Mouse (Mus musculus): ENCODE results near the gene Prmt1. TPM values are rescaled to one million over a fixed set of nuclear protein-coding genes. Genes with fewer than 3 reads are reported as not detected.

The Prmt1 gene
- polyA plus RNA-seq, 1 experiment: 978 TPM

DNA sequence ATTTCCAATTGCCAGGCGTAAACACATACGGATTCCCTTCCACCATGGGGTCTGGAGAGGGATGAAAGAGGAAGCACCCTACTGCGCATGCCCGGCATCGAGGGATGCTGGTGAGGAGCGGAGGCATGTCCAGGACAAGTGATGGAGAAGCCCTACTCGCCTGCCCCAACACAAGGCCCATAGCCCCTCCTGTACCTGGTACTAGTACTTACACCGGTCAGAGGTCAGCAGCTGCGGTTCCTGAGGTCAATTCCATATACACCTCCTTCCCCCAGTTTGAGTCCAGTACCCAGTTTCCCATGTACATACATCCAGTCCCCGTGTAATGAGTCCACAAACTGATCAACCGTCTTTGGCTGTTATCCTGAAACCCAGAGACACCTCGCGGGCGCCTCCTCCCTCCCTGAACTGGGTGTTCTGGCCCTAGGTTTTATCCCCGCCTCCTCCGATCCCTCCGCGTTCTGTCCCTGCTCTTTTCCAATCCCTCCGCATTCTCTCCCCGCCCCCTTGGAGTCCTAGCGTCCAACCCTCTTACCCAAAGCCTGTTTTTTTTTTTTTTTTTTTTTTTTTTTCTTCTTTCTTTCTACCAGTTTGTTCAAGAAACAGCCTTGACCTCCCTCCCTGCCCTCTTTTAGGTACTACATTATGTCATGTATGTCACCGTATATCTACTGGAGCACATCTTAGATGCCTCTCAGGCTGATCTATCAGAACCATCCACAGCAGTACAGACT is 11.8 kb downstream of the Prmt1 start, which contains the start of gene Cpt1c:
Cpt1c (minus strand) TSS at position 469 of the 734 bp plus-strand sequence.
- H3K36me3 ChIP-seq (ENCODE audit: control insufficient read depth, insufficient read depth): peaks cover 39% of the 10 kb centered on the region
- peaks cover under 1% of the 10 kb centered on the region for H3K79me2 ChIP-seq (ENCODE audit: control insufficient read depth, insufficient read depth)
- no peak within 1 kb of the TSS for H3K4me3 ChIP-seq (ENCODE audit: insufficient read depth, poor library complexity, severe bottlenecking)
- TF ChIP-seq CEBPB (IDR thresholded peaks at IDR 0.05; ENCODE audit: low read depth) (no peak), FOSL1 (IDR thresholded peaks at IDR 0.05; ENCODE audit: insufficient read depth, low read length, poor library complexity, severe bottlenecking) (no peak), MAX (IDR thresholded peaks at IDR 0.05) (no peak)
- H3K79me3 ChIP-seq (ENCODE audit: low read depth): no peaks in the 10 kb centered on the region
- no peaks in the 10 kb centered on the region for H3K27me3 ChIP-seq (ENCODE audit: control insufficient read depth, insufficient read depth, insufficient read length)
- peak within 1 kb of the TSS; percentile 42 for H3ac ChIP-seq (ENCODE audit: control insufficient read depth, insufficient read length, low read depth)

DNA sequence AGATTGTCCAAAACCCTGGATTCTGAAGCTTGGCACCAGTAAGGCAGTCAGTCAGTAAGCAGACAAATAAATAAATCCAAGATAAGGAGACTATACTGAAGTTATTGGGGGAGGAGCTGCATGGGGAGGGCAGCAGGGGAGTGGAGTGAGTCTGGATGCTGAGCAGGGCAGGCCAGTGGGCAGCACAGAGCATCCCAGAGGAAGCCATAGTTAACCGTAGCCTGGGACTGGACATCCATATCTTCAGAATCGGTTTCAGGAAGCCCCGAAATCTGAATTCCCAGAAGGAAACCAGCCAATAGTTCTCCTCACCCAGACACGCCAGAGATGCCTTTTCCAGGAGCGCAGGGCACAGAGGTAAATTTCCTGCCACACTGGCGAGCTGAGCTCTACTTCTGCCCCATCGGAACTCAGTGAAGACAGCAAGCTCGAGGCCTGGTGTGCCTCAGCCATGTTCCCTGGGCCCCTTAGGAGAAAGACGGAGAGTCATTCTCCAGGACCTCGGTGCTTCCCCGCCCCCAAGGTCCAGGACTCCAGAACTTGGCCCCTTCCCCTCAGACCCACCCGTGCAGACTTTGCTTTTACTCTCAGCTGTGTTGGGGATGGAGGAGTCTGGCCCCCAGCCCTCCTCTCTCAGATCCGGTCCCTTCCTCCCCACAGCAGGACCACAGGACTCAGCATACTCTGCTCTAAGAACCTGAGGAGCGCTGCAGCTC is 12.8 kb downstream of the Prmt1 start:
- peaks cover 29% of the 10 kb centered on the region for H3K36me3 ChIP-seq (ENCODE audit: control insufficient read depth, insufficient read depth)
- TF ChIP-seq MYOD1 (IDR thresholded peaks at IDR 0.05; ENCODE audit: control insufficient read depth, insufficient read length, low read depth): no peak
- no peak for TF ChIP-seq CTCF (IDR thresholded peaks at IDR 0.05; ENCODE audit: control insufficient read depth, insufficient read depth, insufficient read length)
- TF ChIP-seq MAX (IDR thresholded peaks at IDR 0.05): no peak
- no peak for TF ChIP-seq CEBPB (IDR thresholded peaks at IDR 0.05; ENCODE audit: low read depth)
- TF ChIP-seq MYOG (IDR thresholded peaks at IDR 0.05; ENCODE audit: control insufficient read depth, extremely low read depth, insufficient read length): no peak
- TF ChIP-seq USF1 (IDR thresholded peaks at IDR 0.05; ENCODE audit: low read depth): no peak
- H3K27me3 ChIP-seq (ENCODE audit: control insufficient read depth, insufficient read depth, insufficient read length): no peaks in the 10 kb centered on the region
- no peaks in the 10 kb centered on the region for H3K79me3 ChIP-seq (ENCODE audit: low read depth)
- no peak overlapping the region for H3K4me3 ChIP-seq (ENCODE audit: insufficient read depth, poor library complexity, severe bottlenecking)
- H3K79me2 ChIP-seq (ENCODE audit: control insufficient read depth, insufficient read depth): no peaks in the 10 kb centered on the region
- H3ac ChIP-seq (ENCODE audit: control insufficient read depth, insufficient read length, low read depth): no peak overlapping the region

GRCm38 (mm10) chr7:44971142-44971541 is 15.2 kb downstream of the Prmt1 start:
- H3K79me3 ChIP-seq (ENCODE audit: low read depth): no peaks in the 10 kb centered on the region
- no peaks in the 10 kb centered on the region for H3K27me3 ChIP-seq (ENCODE audit: control insufficient read depth, insufficient read depth, insufficient read length)
- H3K4me3 ChIP-seq (ENCODE audit: insufficient read depth, poor library complexity, severe bottlenecking): no peak overlapping the region
- H3K36me3 ChIP-seq (ENCODE audit: control insufficient read depth, insufficient read depth): peaks cover 11% of the 10 kb centered on the region
- H3ac ChIP-seq (ENCODE audit: control insufficient read depth, insufficient read length, low read depth): no peak overlapping the region
- TF ChIP-seq MYOG (IDR thresholded peaks at IDR 0.05; ENCODE audit: control insufficient read depth, extremely low read depth, insufficient read length): no peak
- TF ChIP-seq MYOD1 (IDR thresholded peaks at IDR 0.05; ENCODE audit: control insufficient read depth, insufficient read length, low read depth): no peak
- no peak for TF ChIP-seq FOSL1 (IDR thresholded peaks at IDR 0.05; ENCODE audit: insufficient read depth, low read length, poor library complexity, severe bottlenecking)
- no peak for TF ChIP-seq USF1 (IDR thresholded peaks at IDR 0.05; ENCODE audit: low read depth)
- TF ChIP-seq MAX (IDR thresholded peaks at IDR 0.05): no peak
- TF ChIP-seq CEBPB (IDR thresholded peaks at IDR 0.05; ENCODE audit: low read depth): no peak
- no peak for TF ChIP-seq CTCF (IDR thresholded peaks at IDR 0.05; ENCODE audit: control insufficient read depth, insufficient read depth, insufficient read length)
- H3K79me2 ChIP-seq (ENCODE audit: control insufficient read depth, insufficient read depth): no peaks in the 10 kb centered on the region

DNA sequence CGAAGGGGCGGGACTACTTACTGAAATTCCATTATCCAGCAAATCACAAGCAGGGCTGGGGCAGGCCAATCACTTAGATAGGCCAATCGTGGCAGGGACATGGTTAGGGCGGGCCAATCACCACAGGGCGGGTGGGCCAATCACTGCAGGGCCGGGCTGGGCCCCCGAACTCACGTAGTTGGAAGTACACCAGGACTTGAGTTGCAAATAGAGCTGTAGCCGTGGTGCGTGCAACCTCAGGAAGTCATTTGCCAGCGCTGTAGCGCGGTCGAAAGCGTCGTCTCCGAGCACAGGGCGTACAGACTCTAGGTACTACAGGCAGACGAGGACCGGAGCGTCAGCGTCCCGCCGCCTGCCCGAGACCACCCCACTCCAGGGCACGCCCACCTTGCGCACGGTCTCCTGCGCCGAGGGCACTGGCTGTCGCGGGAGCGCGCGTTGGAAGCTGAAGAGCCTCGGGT is 16.1 kb downstream of the Prmt1 start:
- TF ChIP-seq CTCF (IDR thresholded peaks at IDR 0.05; ENCODE audit: control insufficient read depth, insufficient read depth, insufficient read length) (no peak), FOSL1 (IDR thresholded peaks at IDR 0.05; ENCODE audit: insufficient read depth, low read length, poor library complexity, severe bottlenecking) (no peak), MYOD1 (IDR thresholded peaks at IDR 0.05; ENCODE audit: control insufficient read depth, insufficient read length, low read depth) (no peak), MAX (IDR thresholded peaks at IDR 0.05) (no peak), MYOG (IDR thresholded peaks at IDR 0.05; ENCODE audit: control insufficient read depth, extremely low read depth, insufficient read length) (no peak), CEBPB (IDR thresholded peaks at IDR 0.05; ENCODE audit: low read depth) (no peak), USF1 (IDR thresholded peaks at IDR 0.05; ENCODE audit: low read depth) (no peak)
- H3K4me3 ChIP-seq (ENCODE audit: insufficient read depth, poor library complexity, severe bottlenecking): no peak overlapping the region
- H3K27me3 ChIP-seq (ENCODE audit: control insufficient read depth, insufficient read depth, insufficient read length): no peaks in the 10 kb centered on the region
- H3K79me3 ChIP-seq (ENCODE audit: low read depth): no peaks in the 10 kb centered on the region
- H3K36me3 ChIP-seq (ENCODE audit: control insufficient read depth, insufficient read depth): peaks cover 3% of the 10 kb centered on the region
- no peaks in the 10 kb centered on the region for H3K79me2 ChIP-seq (ENCODE audit: control insufficient read depth, insufficient read depth)
- H3ac ChIP-seq (ENCODE audit: control insufficient read depth, insufficient read length, low read depth): no peak overlapping the region

DNA sequence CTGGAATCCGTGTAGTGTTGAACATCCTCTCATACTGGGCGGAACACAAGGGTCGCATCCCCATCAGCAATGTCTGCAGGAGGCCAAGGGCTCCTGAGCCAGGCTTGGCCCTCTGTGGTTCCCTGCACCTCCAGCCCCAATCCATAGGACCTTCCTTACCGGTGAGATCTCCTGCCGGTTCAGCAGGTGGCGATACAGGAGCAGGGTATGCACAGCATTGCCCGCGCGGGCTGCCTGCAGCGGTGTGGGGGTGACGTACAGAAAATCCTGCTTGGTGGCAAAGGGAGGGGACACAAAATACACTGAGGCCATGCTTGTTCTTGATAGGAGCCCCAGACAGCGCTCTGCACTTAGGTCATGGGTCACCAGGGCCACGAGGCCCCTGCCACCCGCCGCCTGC is 19.7 kb downstream of the Prmt1 start:
- H3ac ChIP-seq (ENCODE audit: control insufficient read depth, insufficient read length, low read depth): no peak overlapping the region
- no peaks in the 10 kb centered on the region for H3K79me2 ChIP-seq (ENCODE audit: control insufficient read depth, insufficient read depth)
- no peaks in the 10 kb centered on the region for H3K79me3 ChIP-seq (ENCODE audit: low read depth)
- no peaks in the 10 kb centered on the region for H3K27me3 ChIP-seq (ENCODE audit: control insufficient read depth, insufficient read depth, insufficient read length)
- TF ChIP-seq CEBPB (IDR thresholded peaks at IDR 0.05; ENCODE audit: low read depth) (no peak), CTCF (IDR thresholded peaks at IDR 0.05; ENCODE audit: control insufficient read depth, insufficient read depth, insufficient read length) (no peak), MYOD1 (IDR thresholded peaks at IDR 0.05; ENCODE audit: control insufficient read depth, insufficient read length, low read depth) (no peak), FOSL1 (IDR thresholded peaks at IDR 0.05; ENCODE audit: insufficient read depth, low read length, poor library complexity, severe bottlenecking) (no peak), MAX (IDR thresholded peaks at IDR 0.05) (no peak)
- H3K36me3 ChIP-seq (ENCODE audit: control insufficient read depth, insufficient read depth): no peaks in the 10 kb centered on the region
- H3K4me3 ChIP-seq (ENCODE audit: insufficient read depth, poor library complexity, severe bottlenecking): no peak overlapping the region

All from C2C12 (cell line).